28 mouse cellular contexts compared by ENCODE assay signal in genomic region chr3:89738509-89738908, GRCm38 (mm10).
"Had no signal": no experiment of that assay in that cellular context is flagged by ENCODE, and none has a peak within 500 bp of the region (broad histone marks: within the 10 kb centered on the region; RNA-seq: fewer than 3 reads in every experiment).

No protein-coding gene starts in this region.

- H3K9me3 ChIP-seq: limb, embryonic 10.5 days; limb, embryonic 12.5 days; limb, embryonic 13.5 days; limb, embryonic 15.5 days; liver, embryonic 12.5 days; liver, embryonic 13.5 days; liver, embryonic 15.5 days; lung, embryonic 15.5 days; megakaryocyte, embryonic 14.5 days; midbrain, embryonic 10.5 days; midbrain, embryonic 12.5 days; midbrain, embryonic 13.5 days; midbrain, embryonic 15.5 days; neural tube, embryonic 12.5 days had no signal

- H3K27me3 ChIP-seq: limb, embryonic 12.5 days; limb, embryonic 13.5 days; limb, embryonic 15.5 days; liver, embryonic 12.5 days; liver, embryonic 13.5 days; liver, embryonic 15.5 days; lung, embryonic 15.5 days; megakaryocyte, embryonic 14.5 days; midbrain, embryonic 12.5 days; midbrain, embryonic 13.5 days; midbrain, embryonic 15.5 days; neural tube, embryonic 12.5 days had no signal

- DNase-seq: left cerebral cortex, postnatal 4 days; liver; liver, embryonic 13.5 days; liver, postnatal 0 days; lung, adult 18-20 months; lung, adult 2 months; lung, embryonic 14.5 days; lung, postnatal 10 days; lung, postnatal 14 days; lung, postnatal 36 days; lung, postnatal 4 days; midbrain, embryonic 14.5 days had no signal

- H3K4me3 ChIP-seq: limb, embryonic 10.5 days; limb, embryonic 12.5 days; limb, embryonic 13.5 days; limb, embryonic 15.5 days; liver, embryonic 12.5 days; liver, embryonic 13.5 days; liver, embryonic 15.5 days; lung, embryonic 15.5 days; megakaryocyte, embryonic 14.5 days; midbrain, embryonic 10.5 days; midbrain, embryonic 12.5 days; midbrain, embryonic 13.5 days; midbrain, embryonic 15.5 days; myocyte; neural tube, embryonic 12.5 days had no signal

- H3K4me1 ChIP-seq: limb, embryonic 10.5 days; limb, embryonic 12.5 days; limb, embryonic 13.5 days; limb, embryonic 15.5 days; liver, embryonic 12.5 days; lung, embryonic 15.5 days; midbrain, embryonic 10.5 days; midbrain, embryonic 12.5 days; midbrain, embryonic 13.5 days; midbrain, embryonic 15.5 days; neural tube, embryonic 12.5 days had no signal

- H3K9ac ChIP-seq: limb, embryonic 12.5 days; limb, embryonic 13.5 days; limb, embryonic 15.5 days; liver, embryonic 12.5 days; liver, embryonic 13.5 days; liver, embryonic 14.5 days; liver, embryonic 15.5 days; liver, postnatal 0 days; lung, embryonic 14.5 days; lung, embryonic 15.5 days; midbrain, embryonic 12.5 days; midbrain, embryonic 13.5 days; midbrain, embryonic 15.5 days; neural tube, embryonic 12.5 days had no signal

- H3K27ac ChIP-seq: limb, embryonic 10.5 days; limb, embryonic 12.5 days; limb, embryonic 13.5 days; limb, embryonic 15.5 days; liver, embryonic 12.5 days; liver, embryonic 13.5 days; liver, embryonic 14.5 days; liver, embryonic 15.5 days; lung, embryonic 15.5 days; macrophage; midbrain, embryonic 10.5 days; midbrain, embryonic 12.5 days; midbrain, embryonic 13.5 days; midbrain, embryonic 15.5 days; neural tube, embryonic 12.5 days had no signal
